Mouse (Mus musculus) myocyte (in vitro differentiated cells): ENCODE measurements around the gene Gng7. TPM values are rescaled to one million over a fixed set of nuclear protein-coding genes. Genes with fewer than 3 reads are reported as not detected.
"Not testable (repeated sequence)": the region's sequence is repeated elsewhere in the genome, so short reads cannot be mapped to it uniquely, and the experiment has no call there.

Experiments used
- H3K27me3 ChIP-seq: one replicate; pipeline ENCODE4 v1.6.1; 2011; ENCODE audit not compliant: control insufficient read depth, insufficient read depth, insufficient read length
- H3K36me3 ChIP-seq: one replicate; pipeline ENCODE4 v1.6.1; 2011; ENCODE audit not compliant: control insufficient read depth, insufficient read depth
- H3K4me2 ChIP-seq: one replicate; pipeline ENCODE4 v1.6.1; 2011; ENCODE audit warnings: low read depth, control low read depth
- H3K4me3 ChIP-seq: one replicate; pipeline ENCODE4 v1.5.1; 2011; ENCODE audit warnings: mild to moderate bottlenecking, control low read depth, moderate library complexity
- H3K79me2 ChIP-seq: one replicate; pipeline ENCODE4 v1.6.1; 2011; ENCODE audit not compliant: control insufficient read depth, insufficient read depth
- H3ac ChIP-seq: one replicate; pipeline ENCODE4 v1.6.1; 2011; ENCODE audit not compliant: control insufficient read depth, insufficient read length
- CEBPB ChIP-seq: IDR thresholded peaks from 2 replicates; pipeline ENCODE4 v1.6.1; 2011; ENCODE audit warnings: mild to moderate bottlenecking, moderate library complexity; ENCODE audit not compliant: poor library complexity, insufficient read depth, severe bottlenecking
- E2F4 ChIP-seq: IDR thresholded peaks from one replicate; pipeline ENCODE4 v1.6.1; 2011; ENCODE audit warnings: mild to moderate bottlenecking, control low read depth, moderate library complexity; ENCODE audit not compliant: insufficient read depth
- MAX ChIP-seq: IDR thresholded peaks from one replicate; pipeline ENCODE4 v1.6.1; 2011; ENCODE audit warnings: low read depth, mild to moderate bottlenecking, control low read depth
- MYOD1 ChIP-seq, 3 experiments: IDR thresholded peaks; one replicate each; pipeline ENCODE4 v1.6.1; 2011; ENCODE audit warnings: control low read depth in 2 of 3, low read depth in 2 of 3, mild to moderate bottlenecking in 2 of 3, moderate library complexity in 1 of 3; ENCODE audit not compliant: insufficient read length in 2 of 3, control insufficient read depth in 1 of 3
- MYOG ChIP-seq, 3 experiments: IDR thresholded peaks; one replicate each; pipeline ENCODE4 v1.6.1; 2011; ENCODE audit warnings: control low read depth in 2 of 3, low read depth in 2 of 3, mild to moderate bottlenecking in 2 of 3; ENCODE audit not compliant: insufficient read length in 2 of 3, control insufficient read depth in 1 of 3, insufficient read depth in 1 of 3
- POLR2A ChIP-seq: IDR thresholded peaks from one replicate; pipeline ENCODE4 v1.6.1; 2011; ENCODE audit warnings: low read depth, mild to moderate bottlenecking, control low read depth, moderate library complexity; ENCODE audit not compliant: insufficient read length
- POLR2AphosphoS2 ChIP-seq: IDR thresholded peaks from one replicate; pipeline ENCODE4 v1.6.1; 2011; ENCODE audit warnings: low read depth, control low read depth; ENCODE audit not compliant: insufficient read length
- REST ChIP-seq: IDR thresholded peaks from one replicate; pipeline ENCODE4 v1.6.1; 2011; ENCODE audit warnings: mild to moderate bottlenecking, control low read depth, moderate library complexity; ENCODE audit not compliant: insufficient read depth, insufficient read length
- SRF ChIP-seq: IDR thresholded peaks from one replicate; pipeline ENCODE4 v1.6.1; 2011; ENCODE audit warnings: low read depth; ENCODE audit not compliant: control insufficient read depth, insufficient read length
- TCF12 ChIP-seq: IDR thresholded peaks from one replicate; pipeline ENCODE4 v1.6.1; 2011; ENCODE audit warnings: mild to moderate bottlenecking, control low read depth; ENCODE audit not compliant: poor library complexity, insufficient read depth, severe bottlenecking
- TCF3 ChIP-seq: IDR thresholded peaks from one replicate; pipeline ENCODE4 v1.6.1; 2011; ENCODE audit warnings: low read depth, control low read depth; ENCODE audit not compliant: insufficient read length
- USF1 ChIP-seq: IDR thresholded peaks from one replicate; pipeline ENCODE4 v1.6.1; 2011; ENCODE audit warnings: low read depth, mild to moderate bottlenecking, control low read depth, moderate library complexity
- polyA plus RNA-seq: library from polyadenylated mRNA; unstranded; fragments of >200 nt; fragmentation: generic; extraction: Trizol; gene quantifications from one replicate; pipeline ENCODE4 v1.2.1, GENCODE M21; 2012; ENCODE audit warnings: missing spikeins

Gene Gng7
- polyA plus RNA-seq, 1 experiment, result 0.47 TPM

- Histone ChIP-seq H3K36me3 (no peaks in the 10 kb centered on the region), H3K4me3 (no peak overlapping the region)
- TF ChIP-seq USF1, result no peak
- TF ChIP-seq TCF3, result no peak
- TF ChIP-seq MYOD1 (IDR thresholded peaks at IDR 0.05; ENCODE audit: control insufficient read depth in 1 of 3, insufficient read length in 2 of 3, low read depth in 2 of 3), result no peak
- TF ChIP-seq CEBPB, result no peak
- TF ChIP-seq REST, result no peak
- no peak for TF ChIP-seq TCF12
- no peak for TF ChIP-seq MYOG (IDR thresholded peaks at IDR 0.05; ENCODE audit: control insufficient read depth in 1 of 3, insufficient read depth in 1 of 3, insufficient read length in 2 of 3, low read depth in 2 of 3)
- no peak for TF ChIP-seq POLR2A
- TF ChIP-seq POLR2AphosphoS2, result no peak
- no peak for TF ChIP-seq SRF
- no peak for TF ChIP-seq MAX
- no peak for TF ChIP-seq E2F4
Observed at GRCm38 (mm10) chr10:80991007-80991406, 23.7 kb downstream of the Gng7 start.

GRCm38 (mm10) chr10:80990406-80990805 is 24.3 kb downstream of the Gng7 start:
- H3K4me2 ChIP-seq, result no peak overlapping the region
- H3K27me3 ChIP-seq, result no peaks in the 10 kb centered on the region
- TF ChIP-seq E2F4 (no peak), MYOG (IDR thresholded peaks at IDR 0.05; ENCODE audit: control insufficient read depth in 1 of 3, insufficient read depth in 1 of 3, insufficient read length in 2 of 3, low read depth in 2 of 3) (peak in 1 of 3 experiments; percentile 38), MYOD1 (IDR thresholded peaks at IDR 0.05; ENCODE audit: control insufficient read depth in 1 of 3, insufficient read length in 2 of 3, low read depth in 2 of 3) (peak in 1 of 3 experiments; percentile 43)
- no peaks in the 10 kb centered on the region for H3K79me2 ChIP-seq
- H3K4me3 ChIP-seq, result no peak overlapping the region
- H3K36me3 ChIP-seq, result no peaks in the 10 kb centered on the region
- no peak overlapping the region for H3ac ChIP-seq

More at GRCm38 (mm10) chr10:80991007-80991406, 23.7 kb downstream of the Gng7 start:
- Histone ChIP-seq H3ac (no peak overlapping the region), H3K27me3 (no peaks in the 10 kb centered on the region), H3K4me2 (no peak overlapping the region), H3K79me2 (no peaks in the 10 kb centered on the region)

- H3K27me3 ChIP-seq, H3K4me2 ChIP-seq, H3K79me2 ChIP-seq, H3ac ChIP-seq, H3K36me3 ChIP-seq, H3K4me3 ChIP-seq: not testable (repeated sequence)
Observed at GRCm38 (mm10) chr10:80989854-80990253, 24.9 kb downstream of the Gng7 start.

- no peaks in the 10 kb centered on the region for H3K79me2 ChIP-seq
- H3K4me3 ChIP-seq, result no peak overlapping the region
- H3ac ChIP-seq, result no peak overlapping the region
- no peak for TF ChIP-seq TCF12
- TF ChIP-seq MAX, result no peak
- TF ChIP-seq E2F4, result no peak
- no peak overlapping the region for H3K4me2 ChIP-seq
- H3K36me3 ChIP-seq, result no peaks in the 10 kb centered on the region
- H3K27me3 ChIP-seq, result no peaks in the 10 kb centered on the region
Observed at GRCm38 (mm10) chr10:80989446-80989845, 25.3 kb downstream of the Gng7 start.

GRCm38 (mm10) chr10:80987709-80988441 is 26.9 kb downstream of the Gng7 start:
- Histone ChIP-seq H3K79me2 (no peaks in the 10 kb centered on the region), H3K27me3 (no peaks in the 10 kb centered on the region), H3ac (no peak overlapping the region), H3K36me3 (no peaks in the 10 kb centered on the region), H3K4me2 (peak overlapping the region; percentile 64), H3K4me3 (no peak overlapping the region)
- TF ChIP-seq MYOG (IDR thresholded peaks at IDR 0.05; ENCODE audit: control insufficient read depth in 1 of 3, insufficient read depth in 1 of 3, insufficient read length in 2 of 3, low read depth in 2 of 3) (peak in 1 of 3 experiments; percentile 48), POLR2A (no peak), MYOD1 (IDR thresholded peaks at IDR 0.05; ENCODE audit: control insufficient read depth in 1 of 3, insufficient read length in 2 of 3, low read depth in 2 of 3) (peak in 1 of 3 experiments; percentile 29)

- no peaks in the 10 kb centered on the region for H3K27me3 ChIP-seq
- no peaks in the 10 kb centered on the region for H3K79me2 ChIP-seq
Observed at GRCm38 (mm10) chr10:80986754-80987153, 28.0 kb downstream of the Gng7 start.

More at GRCm38 (mm10) chr10:80986754-80987153, 28.0 kb downstream of the Gng7 start:
- TF ChIP-seq MYOG (IDR thresholded peaks at IDR 0.05; ENCODE audit: control insufficient read depth in 1 of 3, insufficient read depth in 1 of 3, insufficient read length in 2 of 3, low read depth in 2 of 3) (no peak), POLR2AphosphoS2 (no peak), REST (no peak), POLR2A (no peak)
- Histone ChIP-seq H3K4me2 (no peak overlapping the region), H3K36me3 (no peaks in the 10 kb centered on the region), H3K4me3 (no peak overlapping the region), H3ac (no peak overlapping the region)
